Mouse (Mus musculus) olfactory bulb, adult 2 months (tissue): ENCODE data around the gene Noc3l.
A peak's percentile ranks its signal among the peaks of the same experiment; 100 is the strongest.

ENCODE experiments used
- CTCF ChIP-seq: fragments of 200-500 bp; IDR thresholded peaks from 2 replicates; pipeline ENCODE4 v1.5.1; 2012; ENCODE audit warnings: low read depth, mild to moderate bottlenecking, low read length, moderate library complexity; ENCODE audit not compliant: insufficient read depth
- POLR2A ChIP-seq: fragments of 200-500 bp; IDR thresholded peaks from 2 replicates; pipeline ENCODE4 v1.6.1; 2012; ENCODE audit warnings: mild to moderate bottlenecking, low read depth, low read length, moderate library complexity; ENCODE audit not compliant: insufficient read depth

GRCm38 (mm10) chr19:38818766-38819426, at the start of gene Noc3l:
- TF ChIP-seq CTCF: peak; percentile 98
- TF ChIP-seq POLR2A: peak; percentile 53; the same call in 1 of the 2 replicates
